Mouse (Mus musculus): Measurements from ENCODE around the gene Mis18a. TPM values are rescaled to one million over a fixed set of nuclear protein-coding genes. Genes with fewer than 3 reads are reported as not detected.

Gene Mis18a
- polyA plus RNA-seq, 1 experiment: 21.8 TPM

DNA sequence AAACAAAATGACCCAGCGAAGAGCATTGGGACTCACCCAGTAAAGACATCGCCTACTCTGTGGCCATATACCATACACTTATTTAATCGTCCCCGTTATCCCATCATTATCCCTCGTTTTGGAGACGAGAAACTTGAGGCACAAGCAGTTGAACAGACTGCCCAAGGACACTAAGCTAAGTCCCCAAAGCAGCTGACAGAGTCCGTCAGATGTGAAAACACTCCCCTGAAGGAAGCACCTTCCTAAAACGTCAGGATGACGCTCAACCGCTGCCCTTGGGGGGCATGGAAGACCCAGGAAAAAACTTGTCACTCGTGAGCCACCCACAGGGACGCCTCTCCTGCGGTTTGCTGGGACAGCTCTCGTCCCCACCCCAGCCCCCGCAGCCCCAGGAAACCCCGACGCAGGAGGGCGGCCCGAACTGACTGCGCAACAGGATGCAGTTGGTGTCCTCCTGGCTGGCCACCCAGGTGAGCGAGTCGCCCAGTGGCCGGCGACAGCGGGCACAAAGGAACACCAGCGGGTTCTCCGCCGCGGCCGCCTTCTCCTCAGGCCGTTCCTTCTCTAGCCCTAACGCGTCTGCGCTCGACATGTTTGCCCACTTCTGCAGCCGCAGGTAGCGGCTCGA is 490 bp downstream of the Mis18a start:
- WGBS: 2% methylated on average over 38 of the region's 38 CpGs
- TF ChIP-seq CTCF (IDR thresholded peaks at IDR 0.05; ENCODE audit: control insufficient read depth, insufficient read depth, low read length): no peak; the same call in 1 of the 2 replicates
- 0 out of 2 replicates have a peak, but pooled peaks have one; percentile 3 for TF ChIP-seq POLR2A (IDR thresholded peaks at IDR 0.05; ENCODE audit: borderline replicate concordance, control insufficient read depth, low read depth, low read length)
- no peaks in the 10 kb centered on the region for H3K4me1 ChIP-seq (ENCODE audit: control insufficient read depth, insufficient read depth, low read length)
- peak overlapping the region; percentile 62 for H3K27ac ChIP-seq (ENCODE audit: control insufficient read depth, insufficient read depth, low read depth, low read length, poor library complexity)
- H3K4me3 ChIP-seq (replicated peaks; ENCODE audit: control insufficient read depth, low read depth, low read length): peak overlapping the region; percentile 88

GRCm38 (mm10) chr16:90724051-90724450 is 3.2 kb downstream of the Mis18a start:
- no peak for TF ChIP-seq POLR2A (IDR thresholded peaks at IDR 0.05; ENCODE audit: borderline replicate concordance, control insufficient read depth, low read depth, low read length)
- no peak for TF ChIP-seq CTCF (IDR thresholded peaks at IDR 0.05; ENCODE audit: control insufficient read depth, insufficient read depth, low read length)
- WGBS: 92% methylated on average over 4 of the region's 4 CpGs
- no peak overlapping the region for H3K4me3 ChIP-seq (replicated peaks; ENCODE audit: control insufficient read depth, low read depth, low read length)

DNA sequence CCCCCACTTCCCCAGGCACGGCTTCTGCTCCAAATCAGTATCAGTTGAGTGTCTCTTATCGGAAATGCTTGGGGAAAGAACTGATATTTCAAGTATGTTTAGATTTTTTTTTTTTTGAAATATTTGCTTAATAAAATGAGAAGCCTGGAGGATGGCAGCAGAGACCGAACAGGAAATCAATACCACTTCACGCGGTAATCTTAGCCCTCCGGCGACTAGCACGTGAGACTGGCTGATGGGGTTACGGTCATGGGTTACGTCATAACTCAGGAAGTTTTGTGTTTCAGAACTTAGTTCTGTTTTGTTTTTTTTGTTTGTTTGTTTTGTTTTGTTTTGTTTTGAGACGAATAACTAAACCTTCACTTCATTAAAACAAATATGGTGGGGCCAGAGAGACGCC is 16.9 kb downstream of the Mis18a start:
- H3K4me1 ChIP-seq (ENCODE audit: control insufficient read depth, insufficient read depth, low read length): no peaks in the 10 kb centered on the region; the same call in 1 of the 2 replicates
- TF ChIP-seq CTCF (IDR thresholded peaks at IDR 0.05; ENCODE audit: control insufficient read depth, insufficient read depth, low read length): no peak
- TF ChIP-seq POLR2A (IDR thresholded peaks at IDR 0.05; ENCODE audit: borderline replicate concordance, control insufficient read depth, low read depth, low read length): no peak
- WGBS: 65% methylated on average over 12 of the region's 12 CpGs
- no peak overlapping the region for H3K27ac ChIP-seq (ENCODE audit: control insufficient read depth, insufficient read depth, low read depth, low read length, poor library complexity)
- H3K4me3 ChIP-seq (replicated peaks; ENCODE audit: control insufficient read depth, low read depth, low read length): no peak overlapping the region

More at GRCm38 (mm10) chr16:90724051-90724450, 3.2 kb downstream of the Mis18a start:
- Histone ChIP-seq H3K27ac (ENCODE audit: control insufficient read depth, insufficient read depth, low read depth, low read length, poor library complexity) (no peak overlapping the region), H3K4me1 (ENCODE audit: control insufficient read depth, insufficient read depth, low read length) (no peaks in the 10 kb centered on the region)

GRCm38 (mm10) chr16:90709711-90710289 is 17.4 kb downstream of the Mis18a start:
- TF ChIP-seq CTCF (IDR thresholded peaks at IDR 0.05; ENCODE audit: control insufficient read depth, insufficient read depth, low read length): no peak
- no peak for TF ChIP-seq POLR2A (IDR thresholded peaks at IDR 0.05; ENCODE audit: borderline replicate concordance, control insufficient read depth, low read depth, low read length)
- no peak overlapping the region for H3K4me3 ChIP-seq (replicated peaks; ENCODE audit: control insufficient read depth, low read depth, low read length)
- 59% methylated on average over 17 of the region's 17 CpGs for WGBS
- H3K4me1 ChIP-seq (ENCODE audit: control insufficient read depth, insufficient read depth, low read length): no peaks in the 10 kb centered on the region; the same call in 1 of the 2 replicates
- no peak overlapping the region for H3K27ac ChIP-seq (ENCODE audit: control insufficient read depth, insufficient read depth, low read depth, low read length, poor library complexity)

DNA sequence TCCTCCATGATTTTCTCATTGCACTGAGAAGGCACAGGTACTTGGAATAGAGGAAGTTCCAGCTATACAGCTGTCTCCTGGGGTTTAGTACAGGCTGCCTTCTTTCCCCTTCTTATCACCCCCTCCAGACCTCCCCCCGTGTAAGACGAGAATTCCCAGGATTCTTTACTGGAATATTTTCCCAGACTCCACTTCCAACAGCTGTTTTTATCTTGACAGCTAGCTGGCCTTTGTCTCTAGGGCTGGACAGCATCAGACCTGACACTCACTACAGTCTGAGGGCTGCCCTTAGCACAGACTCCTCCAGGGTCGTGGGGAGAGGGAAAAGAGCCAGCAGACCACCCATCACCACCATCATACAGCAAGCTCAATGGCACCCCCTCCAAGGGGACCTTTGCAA is 20.9 kb downstream of the Mis18a start:
- Histone ChIP-seq H3K27ac (ENCODE audit: control insufficient read depth, insufficient read depth, low read depth, low read length, poor library complexity) (no peak overlapping the region), H3K4me3 (replicated peaks; ENCODE audit: control insufficient read depth, low read depth, low read length) (no peak overlapping the region), H3K4me1 (ENCODE audit: control insufficient read depth, insufficient read depth, low read length) (no peaks in the 10 kb centered on the region; the same call in 1 of the 2 replicates)
- 6% methylated on average over 3 of the region's 3 CpGs for WGBS
- TF ChIP-seq CTCF (IDR thresholded peaks at IDR 0.05; ENCODE audit: control insufficient read depth, insufficient read depth, low read length) (no peak), POLR2A (IDR thresholded peaks at IDR 0.05; ENCODE audit: borderline replicate concordance, control insufficient read depth, low read depth, low read length) (no peak)

DNA sequence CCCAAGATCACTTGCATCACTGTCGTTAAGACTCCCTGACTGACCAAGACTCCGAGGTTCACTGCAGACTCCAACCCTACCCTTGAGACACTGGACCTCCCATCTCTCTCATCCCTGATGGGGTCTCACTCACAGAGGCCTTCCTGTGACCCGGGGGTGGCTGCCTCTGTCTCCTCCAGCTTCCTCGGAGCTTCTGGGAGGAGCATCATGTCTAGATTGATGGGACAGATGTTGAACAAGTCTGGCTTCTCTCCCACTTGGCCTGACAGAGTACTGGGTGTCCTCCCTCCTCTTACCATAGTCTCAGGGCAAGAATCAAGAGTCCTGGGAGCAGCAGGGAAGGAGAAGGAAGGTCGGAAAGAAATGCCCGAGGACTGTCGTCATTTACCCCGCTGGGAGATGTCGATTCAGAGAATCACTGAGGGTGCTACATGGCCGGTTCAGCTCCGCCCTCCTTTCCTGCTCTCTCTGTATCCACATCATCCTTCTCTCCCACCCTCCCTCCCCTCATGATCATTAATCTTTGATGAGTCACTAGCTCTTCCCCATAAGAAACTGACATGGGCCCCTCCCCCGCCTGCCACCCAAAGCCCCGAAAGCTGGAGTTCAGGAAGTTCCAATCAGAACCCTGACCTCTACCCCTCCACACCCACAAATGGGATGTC is 22.9 kb downstream of the Mis18a start:
- H3K4me1 ChIP-seq (ENCODE audit: control insufficient read depth, insufficient read depth, low read length): no peaks in the 10 kb centered on the region; the same call in 1 of the 2 replicates
- TF ChIP-seq CTCF (IDR thresholded peaks at IDR 0.05; ENCODE audit: control insufficient read depth, insufficient read depth, low read length) (no peak), POLR2A (IDR thresholded peaks at IDR 0.05; ENCODE audit: borderline replicate concordance, control insufficient read depth, low read depth, low read length) (no peak)
- H3K27ac ChIP-seq (ENCODE audit: control insufficient read depth, insufficient read depth, low read depth, low read length, poor library complexity): no peak overlapping the region
- no peak overlapping the region for H3K4me3 ChIP-seq (replicated peaks; ENCODE audit: control insufficient read depth, low read depth, low read length)
- WGBS: 65% methylated on average over 13 of the region's 13 CpGs

GRCm38 (mm10) chr16:90703646-90704045 is 23.6 kb downstream of the Mis18a start:
- Histone ChIP-seq H3K4me1 (ENCODE audit: control insufficient read depth, insufficient read depth, low read length) (no peaks in the 10 kb centered on the region; the same call in 1 of the 2 replicates), H3K4me3 (replicated peaks; ENCODE audit: control insufficient read depth, low read depth, low read length) (no peak overlapping the region), H3K27ac (ENCODE audit: control insufficient read depth, insufficient read depth, low read depth, low read length, poor library complexity) (no peak overlapping the region)
- 2% methylated on average over 1 of the region's 1 CpGs for WGBS
- no peak for TF ChIP-seq POLR2A (IDR thresholded peaks at IDR 0.05; ENCODE audit: borderline replicate concordance, control insufficient read depth, low read depth, low read length)
- TF ChIP-seq CTCF (IDR thresholded peaks at IDR 0.05; ENCODE audit: control insufficient read depth, insufficient read depth, low read length): no peak

- 90% methylated on average over 2 of the region's 2 CpGs for WGBS
- H3K4me1 ChIP-seq (ENCODE audit: control insufficient read depth, insufficient read depth, low read length): no peaks in the 10 kb centered on the region
- no peak overlapping the region for H3K4me3 ChIP-seq (replicated peaks; ENCODE audit: control insufficient read depth, low read depth, low read length)
- TF ChIP-seq POLR2A (IDR thresholded peaks at IDR 0.05; ENCODE audit: borderline replicate concordance, control insufficient read depth, low read depth, low read length): no peak
- no peak for TF ChIP-seq CTCF (IDR thresholded peaks at IDR 0.05; ENCODE audit: control insufficient read depth, insufficient read depth, low read length)
- H3K27ac ChIP-seq (ENCODE audit: control insufficient read depth, insufficient read depth, low read depth, low read length, poor library complexity): no peak overlapping the region
Measured at GRCm38 (mm10) chr16:90701541-90701940, 25.7 kb downstream of the Mis18a start.
